Mouse (Mus musculus): ENCODE data around the gene 1700022I11Rik.

1700022I11Rik gene

DNA sequence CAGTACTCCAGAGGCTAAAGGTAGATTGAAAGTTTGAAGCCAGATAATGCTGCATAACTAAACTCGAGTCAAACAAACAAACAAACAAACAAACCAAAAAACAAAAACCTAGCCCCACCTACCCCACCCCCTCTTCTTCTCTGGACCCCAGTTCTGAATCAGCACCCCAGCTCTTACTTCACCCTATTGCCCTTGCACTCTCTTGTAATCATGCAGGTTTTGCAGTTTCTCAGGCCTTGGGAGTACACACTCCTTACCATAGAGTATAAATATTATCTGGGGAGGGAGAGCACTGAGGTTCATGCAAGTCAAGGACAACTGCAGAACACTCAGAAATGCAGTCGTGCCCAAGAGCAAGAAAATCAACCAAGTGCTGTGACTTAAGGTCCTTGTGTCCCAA, 31.9 kb downstream of the 1700022I11Rik start:
- no peak for DNase-seq (ENCODE audit: low spot score)

- DNase-seq (ENCODE audit: low spot score): no peak
These were observed 33.5 kb downstream of the 1700022I11Rik start for GRCm38 (mm10) chr4:43002756-43003439.

DNA sequence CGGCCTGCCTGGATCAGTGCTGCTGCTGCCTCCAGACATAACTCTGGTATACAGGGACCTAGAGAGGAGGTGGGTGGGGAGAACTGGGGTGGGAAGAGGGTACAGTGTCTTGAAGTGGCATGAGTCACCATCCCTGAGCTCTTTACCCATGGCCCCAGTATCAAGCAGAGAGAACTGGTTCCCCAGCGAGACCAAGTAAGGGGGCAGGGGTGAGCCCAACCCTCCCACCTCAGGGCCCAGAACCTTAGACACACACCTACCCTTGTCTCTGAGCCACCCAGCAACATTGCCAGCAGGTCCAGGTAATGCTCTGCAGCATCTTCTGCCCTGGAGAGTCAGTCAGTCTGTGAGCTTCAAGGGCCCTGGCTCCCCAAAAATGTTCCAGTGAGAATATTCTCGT, 35.5 kb downstream of the 1700022I11Rik start:
- DNase-seq (ENCODE audit: low spot score): no peak

DNA sequence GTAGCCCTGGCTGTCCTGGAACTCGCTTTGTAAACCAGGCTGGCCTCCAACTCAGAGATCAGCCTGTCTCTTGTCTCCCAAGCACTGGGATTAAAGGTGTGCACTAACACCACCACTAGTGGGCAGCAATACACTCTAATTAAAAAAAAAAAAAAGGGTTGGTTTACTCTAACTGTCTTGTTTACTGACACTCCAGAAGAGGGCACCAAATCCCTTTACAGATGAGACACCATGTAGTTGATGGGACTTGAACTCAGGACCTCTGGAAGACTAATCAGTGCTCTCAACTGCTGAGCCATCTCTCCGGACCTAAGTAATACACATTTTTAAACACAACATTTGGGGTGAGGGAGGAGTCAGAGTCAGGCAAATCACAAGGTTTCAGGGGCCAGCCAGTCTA, 36.4 kb downstream of the 1700022I11Rik start:
- DNase-seq (ENCODE audit: low spot score): no peak

DNA sequence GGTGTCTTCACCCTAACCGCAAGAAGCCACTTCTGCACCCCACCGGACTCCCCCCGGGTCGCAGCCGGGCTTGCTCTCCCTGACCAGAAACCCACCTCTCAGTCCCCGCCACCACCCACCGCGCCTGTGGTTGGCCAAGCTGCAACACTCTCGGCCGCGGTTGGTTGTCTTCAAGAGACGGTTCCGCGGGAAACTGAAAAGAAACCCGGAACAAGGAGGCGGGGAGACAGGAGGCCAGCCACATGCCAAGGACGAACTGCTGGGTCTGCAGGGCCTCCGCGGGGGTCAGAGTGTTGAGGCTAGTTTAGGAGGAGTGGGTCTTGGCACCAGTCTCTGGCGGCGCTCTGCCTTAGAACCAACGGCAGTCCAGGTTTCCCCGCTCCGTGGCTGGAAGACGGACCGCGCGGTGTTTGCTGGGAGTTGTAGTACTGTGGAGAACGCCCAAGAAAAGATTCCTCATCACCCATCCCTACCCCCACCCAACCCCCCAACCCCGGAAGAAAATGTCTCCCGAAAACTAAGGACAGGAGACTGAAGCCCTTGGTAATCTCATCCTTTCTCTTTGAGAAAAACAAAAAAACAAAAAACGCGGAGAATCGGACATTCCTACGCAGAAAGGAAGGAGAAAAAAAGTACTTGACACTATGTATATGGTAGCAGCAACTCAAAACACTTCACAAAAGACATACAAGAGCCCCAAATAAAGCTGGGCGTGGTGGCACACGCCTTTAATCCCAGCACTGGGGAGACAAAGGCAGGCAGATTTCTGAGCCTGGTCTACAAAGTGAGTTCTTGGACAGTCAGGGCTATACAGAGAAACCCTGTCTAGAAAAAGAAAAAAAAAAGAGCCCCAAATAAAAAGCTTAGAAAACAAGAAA, 41.0 kb downstream of the 1700022I11Rik start, which contains the start of gene Fancg:
TSS of gene Fancg (minus strand) at position 346 of the 878 bp plus-strand sequence.
- peak; percentile 83 for DNase-seq (ENCODE audit: low spot score)

DNA sequence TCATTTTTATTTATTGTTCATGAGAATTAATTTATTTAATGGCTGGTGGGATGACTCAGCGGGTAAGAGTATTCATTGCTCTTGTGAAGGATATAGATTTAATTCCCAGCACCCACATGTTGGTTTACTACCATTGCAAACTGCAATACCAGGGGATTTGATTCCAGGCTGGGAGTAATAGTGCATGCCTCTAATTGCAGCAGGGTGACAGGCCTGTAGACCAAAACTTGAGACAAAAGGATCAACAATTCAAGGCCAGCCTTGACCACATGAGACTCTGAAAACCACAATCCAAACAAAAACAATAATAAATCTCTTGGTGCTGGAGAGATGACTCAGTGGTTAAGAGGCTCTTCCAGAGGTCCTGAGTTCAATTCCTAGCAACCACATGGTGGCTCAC, 42.7 kb downstream of the 1700022I11Rik start:
- DNase-seq (ENCODE audit: low spot score): no peak

DNA sequence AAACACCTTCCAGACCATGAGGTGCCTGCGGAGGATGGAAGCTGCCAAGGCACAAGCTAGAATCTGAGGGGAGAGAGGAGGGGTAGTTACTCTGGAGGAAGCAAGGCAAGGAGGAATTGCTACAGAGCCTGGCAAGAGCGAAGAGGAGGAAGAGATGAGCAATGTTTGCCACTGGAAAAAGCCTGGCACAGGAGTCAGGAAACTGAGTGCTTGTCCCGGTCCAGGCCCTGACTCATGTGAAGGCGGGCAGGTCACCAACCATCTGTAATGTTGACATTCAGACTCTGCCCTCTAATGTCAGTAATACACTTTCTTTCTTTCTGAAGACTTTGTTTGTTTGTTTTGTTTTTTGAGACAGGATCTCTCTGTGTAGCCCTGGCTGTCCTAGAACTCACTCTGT, 48.8 kb downstream of the 1700022I11Rik start:
- no peak for DNase-seq (ENCODE audit: low spot score)

DNA sequence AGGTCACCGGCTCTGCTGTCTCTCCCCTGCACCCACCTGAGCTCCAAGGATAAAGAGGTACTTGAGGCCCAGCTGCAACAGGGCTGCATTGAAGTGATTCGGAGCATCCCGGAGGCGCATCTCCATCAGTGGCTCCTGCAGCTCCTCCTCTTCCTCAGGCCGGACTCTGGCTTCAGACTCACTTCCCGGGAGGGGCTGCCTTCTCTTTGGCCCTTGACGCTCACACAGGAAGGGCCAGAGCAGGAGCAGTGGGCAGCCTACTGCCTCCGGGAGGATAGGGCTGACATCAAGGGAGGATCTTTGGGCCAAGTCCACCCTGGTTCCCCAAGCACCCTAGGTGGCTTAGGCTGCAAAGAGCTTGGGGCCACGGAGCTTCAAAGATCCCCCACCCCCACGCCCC, 49.8 kb downstream of the 1700022I11Rik start:
- no peak for DNase-seq (ENCODE audit: low spot score)

DNA sequence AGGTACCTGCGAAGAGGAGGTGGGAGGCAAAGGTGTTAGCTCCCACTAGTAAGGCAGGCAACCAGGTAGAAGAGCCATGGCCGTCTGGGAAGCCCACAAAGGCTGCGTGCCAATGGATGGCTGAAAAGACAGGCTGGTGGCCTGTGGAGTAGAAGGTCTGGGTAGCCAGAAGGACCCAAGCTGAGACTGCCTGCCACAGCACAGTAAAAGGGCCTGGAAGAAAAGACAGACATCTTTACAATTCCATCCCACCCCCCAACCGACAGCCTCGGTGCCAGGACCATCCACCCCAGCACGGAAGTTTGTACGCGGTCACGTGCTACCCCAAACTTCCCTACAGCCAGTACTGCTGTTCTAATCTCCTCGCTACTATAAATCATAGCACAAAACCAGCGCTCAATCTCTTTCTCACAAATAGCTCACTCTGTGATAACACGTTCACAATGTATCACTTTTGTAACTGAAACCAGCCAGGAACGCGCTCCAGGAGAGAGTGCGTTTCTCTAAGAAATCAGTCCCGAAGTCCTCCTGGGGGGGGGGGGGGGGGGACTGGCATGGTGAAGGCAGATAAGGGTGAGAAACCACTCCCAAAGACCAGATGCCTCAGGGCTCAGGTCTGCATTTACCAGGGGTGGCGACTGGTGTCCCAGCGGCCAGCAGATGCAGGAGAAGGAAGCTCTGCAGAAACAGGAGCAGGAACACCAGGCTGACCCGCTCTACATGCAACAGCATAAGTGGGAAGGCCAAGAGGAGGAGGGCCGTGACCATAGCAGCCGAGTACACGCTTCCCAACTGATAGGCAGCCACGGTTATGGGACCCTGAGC, 50.4 kb downstream of the 1700022I11Rik start:
- no peak for DNase-seq (ENCODE audit: low spot score)

GRCm38 (mm10) chr4:43020876-43021275, 51.5 kb downstream of the 1700022I11Rik start:
- no peak for DNase-seq (ENCODE audit: low spot score)

- no peak for DNase-seq (ENCODE audit: low spot score)
These were observed 51.9 kb downstream of the 1700022I11Rik start for GRCm38 (mm10) chr4:43021341-43021740.

GRCm38 (mm10) chr4:43024673-43025072, 55.3 kb downstream of the 1700022I11Rik start:
- DNase-seq (ENCODE audit: low spot score): no peak

GRCm38 (mm10) chr4:43025084-43025960, 55.9 kb downstream of the 1700022I11Rik start, which contains the start of gene Pigo:
Gene Pigo (minus strand): TSS chr4:43025819.
- DNase-seq (ENCODE audit: low spot score): peak; percentile 93

DNA sequence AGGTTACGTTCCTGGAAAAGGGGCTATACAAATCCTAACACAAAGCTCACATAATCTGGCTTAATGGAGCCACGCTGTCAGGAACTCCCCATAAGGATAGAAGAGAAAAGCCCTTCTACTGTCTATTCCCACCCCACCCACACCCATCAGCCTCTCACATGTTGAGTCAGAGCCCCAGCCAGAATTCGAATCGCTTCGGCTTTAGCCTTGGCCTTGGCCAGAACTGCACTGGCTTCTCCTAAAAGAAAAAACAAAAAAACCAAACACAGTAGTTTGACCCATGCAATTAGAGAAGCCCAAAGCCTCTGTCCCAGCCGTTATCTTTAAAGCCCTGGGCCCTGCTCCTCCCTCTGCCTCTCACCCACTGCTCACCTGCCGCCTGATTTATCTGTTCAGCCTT, 59.7 kb downstream of the 1700022I11Rik start:
- DNase-seq (ENCODE audit: low spot score): no peak

DNA sequence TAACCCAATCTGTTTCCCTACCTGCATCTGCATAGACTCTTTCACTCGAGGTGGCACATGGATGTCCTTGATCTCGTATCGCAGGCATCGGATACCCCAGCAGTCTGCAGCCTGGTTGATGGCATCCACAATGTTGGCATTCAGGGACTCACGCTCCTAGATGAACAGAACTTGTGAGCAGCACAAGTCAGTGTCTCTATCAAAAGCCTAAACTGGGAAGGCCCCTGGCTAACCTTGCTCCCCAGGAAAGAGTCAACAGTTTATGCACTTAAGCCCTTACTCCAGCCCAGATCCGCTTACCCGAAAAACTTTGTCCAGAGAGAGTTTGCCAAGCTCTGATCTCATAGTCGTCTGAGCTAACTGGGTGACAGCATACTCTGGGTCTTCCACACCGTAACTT, 60.3 kb downstream of the 1700022I11Rik start:
- DNase-seq (ENCODE audit: low spot score): no peak

DNA sequence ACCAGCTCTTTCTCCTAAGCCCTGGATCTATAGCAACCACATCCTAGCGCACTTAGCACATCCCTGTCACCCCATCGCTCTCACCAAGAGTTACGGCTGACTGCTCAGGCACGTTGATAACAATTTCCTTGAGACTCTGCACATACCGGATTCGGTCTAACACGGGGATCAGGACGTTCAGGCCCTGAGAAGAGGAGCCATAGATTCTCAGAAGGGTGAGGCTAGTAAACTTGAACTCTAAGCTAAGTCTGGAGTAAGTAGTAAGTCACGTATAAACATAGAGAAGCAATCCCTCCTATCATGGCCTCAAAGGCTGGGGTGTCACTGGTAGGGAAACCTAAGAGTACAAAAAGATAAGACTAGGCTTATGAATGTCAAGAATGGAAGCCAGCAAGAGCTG, 60.9 kb downstream of the 1700022I11Rik start:
- DNase-seq (ENCODE audit: low spot score): no peak

GRCm38 (mm10) chr4:43030780-43031230, 61.4 kb downstream of the 1700022I11Rik start:
- no peak for DNase-seq (ENCODE audit: low spot score)

DNA sequence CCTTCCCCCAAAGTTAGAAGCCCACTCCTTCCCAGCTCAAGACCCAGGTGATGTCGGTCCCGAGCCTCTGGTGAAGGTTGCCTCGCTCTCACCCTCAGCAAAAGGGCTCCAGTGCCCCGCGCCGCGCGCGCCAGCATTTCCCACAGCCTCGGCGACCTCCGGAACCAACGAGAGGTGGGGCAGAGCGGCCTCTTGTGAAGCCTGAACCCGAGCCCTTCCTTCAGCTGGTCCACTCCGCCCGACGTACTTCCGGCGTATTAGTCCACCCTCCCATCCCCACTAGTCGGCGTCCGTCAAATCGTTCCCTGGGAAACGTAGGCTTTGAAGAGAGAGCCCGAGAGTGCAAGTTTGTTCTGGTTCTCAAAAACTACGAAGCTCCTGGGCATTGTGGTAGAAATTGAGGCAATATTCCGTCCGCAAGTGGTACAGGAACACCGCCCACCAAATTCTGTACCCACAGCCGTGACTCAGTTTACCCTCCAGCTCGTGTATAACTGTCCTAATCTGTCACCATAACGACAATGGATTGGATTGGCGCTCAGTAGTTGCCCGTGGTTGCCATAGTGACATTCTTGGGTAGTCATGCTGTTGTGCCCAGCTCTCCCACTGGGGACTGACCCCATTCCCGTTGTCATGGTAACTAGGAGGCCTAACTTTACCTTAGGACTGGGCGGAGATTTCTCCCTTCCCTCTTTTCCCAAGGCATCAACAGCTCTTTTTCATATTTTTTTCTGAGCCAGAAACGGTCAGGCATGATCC, 62.0 kb downstream of the 1700022I11Rik start, which contains the start of gene Stoml2:
TSS of gene Stoml2 (minus strand) at position 474 of the 759 bp plus-strand sequence.
- peak; percentile 90 for DNase-seq (ENCODE audit: low spot score)

GRCm38 (mm10) chr4:43032501-43032900, 63.1 kb downstream of the 1700022I11Rik start:
- no peak for DNase-seq (ENCODE audit: low spot score)
